Mouse (Mus musculus): ENCODE measurements around the gene Tkt.

- no peak for TF ChIP-seq CTCF (IDR thresholded peaks at IDR 0.05; ENCODE audit: insufficient read depth, low read length)
- no peak for TF ChIP-seq POLR2A (IDR thresholded peaks at IDR 0.05; ENCODE audit: borderline replicate concordance, extremely low read depth, low read depth, low read length)
These were observed 25.1 kb downstream of the Tkt start for GRCm38 (mm10) chr14:30573235-30573634.

Measured in lung, adult 2 months (tissue).